Mouse (Mus musculus) forebrain, postnatal 0 days (tissue): ENCODE data around the gene Sugp2. TPM values are rescaled to one million over a fixed set of nuclear protein-coding genes. Genes with fewer than 3 reads are reported as not detected.

Experiments used
- ATAC-seq: fragments of 200-750 bp; cut with Nextera tagmentation; 2 replicates; pipeline ENCODE4 v1.8.0; 2017; ENCODE audit warnings: mild to moderate bottlenecking, moderate library complexity
- DNase-seq: peaks from one replicate; pipeline ENCODE4 v3.0.0-alpha.2; 2015
- H3K27ac ChIP-seq: fragments of 300-500 bp; sonication (generic); 2 replicates; pipeline ENCODE4 v1.5.1; 2014; ENCODE audit warnings: low read depth, mild to moderate bottlenecking, antibody characterized with exemption, low read length, moderate library complexity, mixed read lengths
- H3K27me3 ChIP-seq: fragments of 300-500 bp; sonication (generic); 2 replicates; pipeline ENCODE4 v1.6.1; 2014; ENCODE audit warnings: mild to moderate bottlenecking, low read length, mixed read lengths; ENCODE audit not compliant: insufficient read depth
- H3K36me3 ChIP-seq: fragments of 300-500 bp; sonication (generic); 2 replicates; pipeline ENCODE4 v1.6.1; 2014; ENCODE audit warnings: mild to moderate bottlenecking, moderate library complexity; ENCODE audit not compliant: insufficient read depth
- H3K4me1 ChIP-seq: fragments of 300-500 bp; sonication (generic); 2 replicates; pipeline ENCODE4 v1.6.1; 2014; ENCODE audit warnings: antibody characterized with exemption; ENCODE audit not compliant: insufficient read depth
- H3K4me2 ChIP-seq: fragments of 300-500 bp; sonication (generic); 2 replicates; pipeline ENCODE4 v1.6.1; 2014; ENCODE audit warnings: low read depth, mild to moderate bottlenecking, moderate library complexity
- H3K4me3 ChIP-seq: fragments of 300-500 bp; sonication (generic); 2 replicates; pipeline ENCODE4 v1.5.1; 2014; ENCODE audit warnings: low read depth, low read length, mixed read lengths
- H3K9ac ChIP-seq: fragments of 300-500 bp; sonication (generic); 2 replicates; pipeline ENCODE4 v1.6.1; 2014; ENCODE audit warnings: mild to moderate bottlenecking
- H3K9me3 ChIP-seq: fragments of 300-500 bp; sonication (generic); 2 replicates; pipeline ENCODE4 v1.6.1; 2016; ENCODE audit warnings: low read length
- CTCF ChIP-seq: sonication (generic); IDR thresholded peaks from 2 replicates; pipeline ENCODE4 v1.5.1; 2016; ENCODE audit warnings: antibody characterized with exemption, control low read depth, low read depth
- WGBS: fragments of 180-500 bp; shearing (Covaris S2); extraction: QIAGEN DNeasy Blood & Tissue Kit; methylation state at CpG from one replicate; pipeline ENCODE4 v1.1.7; 2014; 5-methylcytosine and 5-hydroxymethylcytosine counted together
- polyA plus RNA-seq: library from polyadenylated mRNA; unstranded; fragments of >200 nt; fragmentation: Nextera tagmentation; extraction: Ambion mirVana; gene quantifications from 2 replicates; pipeline ENCODE4 v1.2.1, GENCODE M21; 2015
- total RNA-seq: library from RNA; depleted of rRNA; stranded (reverse); fragments of >200 nt; gene quantifications from 2 replicates; pipeline ENCODE4 v1.2.3, GENCODE M21; 2014

The Sugp2 gene
- total and polyA plus RNA-seq, 2 experiments from 2014 or later, result 65.0 to 129 TPM

GRCm38 (mm10) chr8:70285304-70285703 lies 51.3 kb downstream of the Sugp2 start:
- Histone ChIP-seq H3K9me3 (no peaks in the 10 kb centered on the region), H3K4me1 (no peaks in the 10 kb centered on the region), H3K4me2 (no peak overlapping the region), H3K4me3 (no peak overlapping the region), H3K9ac (no peak overlapping the region), H3K27ac (no peak overlapping the region), H3K36me3 (peaks cover 14% of the 10 kb centered on the region; the same call in 1 of the 2 replicates), H3K27me3 (no peaks in the 10 kb centered on the region)
- no peak for DNase-seq
- no peak for TF ChIP-seq CTCF
- ATAC-seq, result no peak
- 96% methylated on average over 15 of the region's 15 CpGs for WGBS

- ATAC-seq, result no peak
These were observed 52.7 kb downstream of the Sugp2 start for GRCm38 (mm10) chr8:70286737-70287136.

GRCm38 (mm10) chr8:70293988-70294405 lies 60.0 kb downstream of the Sugp2 start:
- no peak overlapping the region for H3K4me2 ChIP-seq
- H3K36me3 ChIP-seq, result peaks cover 79% of the 10 kb centered on the region
- 0 out of 2 replicates have a peak, but pooled peaks have one; percentile 4 for ATAC-seq

More at GRCm38 (mm10) chr8:70286737-70287136, 52.7 kb downstream of the Sugp2 start:
- Histone ChIP-seq H3K9me3 (no peaks in the 10 kb centered on the region), H3K9ac (no peak overlapping the region), H3K4me2 (no peak overlapping the region), H3K27me3 (no peaks in the 10 kb centered on the region), H3K36me3 (peaks cover 27% of the 10 kb centered on the region), H3K4me1 (no peaks in the 10 kb centered on the region), H3K27ac (no peak overlapping the region), H3K4me3 (no peak overlapping the region)
- WGBS, result 90% methylated on average over 8 of the region's 8 CpGs
- TF ChIP-seq CTCF, result peak; percentile 34
- no peak for DNase-seq

GRCm38 (mm10) chr8:70300881-70301280 lies 66.9 kb downstream of the Sugp2 start:
- no peak overlapping the region for H3K4me2 ChIP-seq
- no peak overlapping the region for H3K9ac ChIP-seq
- H3K4me3 ChIP-seq, result no peak overlapping the region
- ATAC-seq (no peak), DNase-seq (no peak)
- no peak for TF ChIP-seq CTCF
- H3K9me3 ChIP-seq, result no peaks in the 10 kb centered on the region
- peaks cover 13% of the 10 kb centered on the region for H3K4me1 ChIP-seq
- H3K27me3 ChIP-seq, result no peaks in the 10 kb centered on the region
- H3K36me3 ChIP-seq, result peaks cover 47% of the 10 kb centered on the region
- no peak overlapping the region for H3K27ac ChIP-seq
- 90% methylated on average over 3 of the region's 3 CpGs for WGBS

More at GRCm38 (mm10) chr8:70293988-70294405, 60.0 kb downstream of the Sugp2 start:
- TF ChIP-seq CTCF, result no peak
- DNase-seq, result no peak
- H3K9ac ChIP-seq, result no peak overlapping the region
- no peak overlapping the region for H3K4me3 ChIP-seq
- H3K27ac ChIP-seq, result no peak overlapping the region
- no peaks in the 10 kb centered on the region for H3K4me1 ChIP-seq
- H3K27me3 ChIP-seq, result no peaks in the 10 kb centered on the region
- no peaks in the 10 kb centered on the region for H3K9me3 ChIP-seq
- WGBS, result 67% methylated on average over 5 of the region's 5 CpGs

GRCm38 (mm10) chr8:70302358-70302890 lies 68.4 kb downstream of the Sugp2 start, which contains the start of the genes Ddx49 and Cope:
Ddx49 (minus strand) TSS chr8:70302489.
Cope (plus strand) TSS chr8:70302518.
- WGBS, result under 1% methylated on average over 40 of the region's 40 CpGs
- Histone ChIP-seq H3K27me3 (no peaks in the 10 kb centered on the region), H3K27ac (peak within 1 kb of the TSS; percentile 58), H3K4me2 (peak within 1 kb of the TSS; percentile 88), H3K4me3 (peak within 1 kb of the TSS; percentile 76), H3K9me3 (no peaks in the 10 kb centered on the region), H3K4me1 (peaks cover 13% of the 10 kb centered on the region), H3K9ac (peak within 1 kb of the TSS; percentile 70), H3K36me3 (peaks cover 47% of the 10 kb centered on the region)
- no peak for TF ChIP-seq CTCF
- peak; percentile 96 for ATAC-seq
- peak; percentile 97 for DNase-seq

- H3K36me3 ChIP-seq, result peaks cover 47% of the 10 kb centered on the region
- peak overlapping the region; percentile 88 for H3K4me2 ChIP-seq
- H3K27me3 ChIP-seq, result no peaks in the 10 kb centered on the region
- ATAC-seq, result no peak
- no peaks in the 10 kb centered on the region for H3K9me3 ChIP-seq
- peak overlapping the region; percentile 70 for H3K9ac ChIP-seq
- H3K4me3 ChIP-seq, result peak overlapping the region; percentile 76
- peak overlapping the region; percentile 58 for H3K27ac ChIP-seq
- no peak for TF ChIP-seq CTCF
- DNase-seq, result no peak
- H3K4me1 ChIP-seq, result peaks cover 13% of the 10 kb centered on the region
- 3% methylated on average over 16 of the region's 16 CpGs for WGBS
These were observed 68.9 kb downstream of the Sugp2 start for GRCm38 (mm10) chr8:70302901-70303300.

- no peak for DNase-seq
- H3K27me3 ChIP-seq, result no peaks in the 10 kb centered on the region
- no peak overlapping the region for H3K4me2 ChIP-seq
- H3K36me3 ChIP-seq, result peaks cover 84% of the 10 kb centered on the region
- no peak overlapping the region for H3K4me3 ChIP-seq
- H3K27ac ChIP-seq, result no peak overlapping the region
- no peak overlapping the region for H3K9ac ChIP-seq
- peak; percentile 75 for TF ChIP-seq CTCF
- no peaks in the 10 kb centered on the region for H3K9me3 ChIP-seq
- H3K4me1 ChIP-seq, result no peaks in the 10 kb centered on the region
- peak; percentile 21; the same call in 1 of the 2 replicates for ATAC-seq
- 21% methylated on average over 2 of the region's 2 CpGs for WGBS
These were observed 75.3 kb downstream of the Sugp2 start for GRCm38 (mm10) chr8:70309311-70309710.
